Mouse (Mus musculus) heart, embryonic 11.5 days (tissue): ENCODE measurements around the gene Mup3. TPM values are rescaled to one million over a fixed set of nuclear protein-coding genes. Genes with fewer than 3 reads are reported as not detected.

ENCODE experiments used
- polyA plus RNA-seq: library from polyadenylated mRNA; unstranded; fragments of >200 nt; fragmentation: Nextera tagmentation; extraction: Ambion mirVana; gene quantifications from 2 replicates; pipeline ENCODE4 v1.2.1, GENCODE M21; 2014

Gene Mup3
- polyA plus RNA-seq, 1 experiment from 2014 or later: not detected

Other genes with a start within 250 kb of the Mup3 start
- not detected in 2 replicates for gene Mup20, start 33.2 kb downstream of the Mup3 start, polyA plus RNA-seq
- gene Mup21, start 63.5 kb upstream of the Mup3 start, polyA plus RNA-seq: not detected in 2 replicates
- 8.9 and 9.0 TPM in 2 replicates for gene Zfp37, start 143.7 kb upstream of the Mup3 start, polyA plus RNA-seq
- 14.4 and 15.4 TPM in 2 replicates for gene Slc31a2, start 175.2 kb upstream of the Mup3 start, polyA plus RNA-seq